Mouse (Mus musculus) gastrocnemius, postnatal 10 days (tissue): ENCODE data around the gene Dpy19l3. TPM values are rescaled to one million over a fixed set of nuclear protein-coding genes. Genes with fewer than 3 reads are reported as not detected.
A peak's percentile ranks its signal among the peaks of the same experiment; 100 is the strongest.

Source experiments
- DNase-seq: peaks from one replicate; pipeline ENCODE4 v3.0.0; 2021; ENCODE audit warnings: mixed read lengths
- total RNA-seq, 2 experiments: library from RNA; stranded (reverse); gene quantifications; 2 replicates each; pipeline ENCODE4 v1.2.3; 2021

The Dpy19l3 gene
- total RNA-seq, 2 experiments from 2014 or later = 9.7 to 15.8 TPM

- no peak for DNase-seq
Measured at GRCm38 (mm10) chr7:35636874-35637273, 117.4 kb downstream of the Dpy19l3 start.

GRCm38 (mm10) chr7:35636229-35636628, 118.0 kb downstream of the Dpy19l3 start:
- DNase-seq = peak; percentile 42

Other genes with a start within 250 kb of the Dpy19l3 start
- gene Tdrd12, start 216.7 kb downstream of the Dpy19l3 start, total RNA-seq = under 1 TPM in 1 of 2 experiments, not detected in 1; 0.14 TPM
- 10 to 100 TPM; 37.0 to 41.8 TPM for gene Nudt19, start 198.2 kb downstream of the Dpy19l3 start, total RNA-seq
- under 1 TPM; 0.07 to 0.18 TPM for gene Rgs9bp, start 168.9 kb downstream of the Dpy19l3 start, total RNA-seq
- gene Ankrd27, start 168.2 kb downstream of the Dpy19l3 start, total RNA-seq = 10 to 100 TPM; 13.3 to 19.1 TPM
- 100 to 1,000 TPM; 133 to 141 TPM for gene Pdcd5, start 106.9 kb downstream of the Dpy19l3 start, total RNA-seq
- gene Zfp507, start 48.5 kb upstream of the Dpy19l3 start, total RNA-seq = 10 to 100 TPM; 17.5 to 24.5 TPM